Mouse (Mus musculus) kidney, embryonic 16.5 days (tissue): ENCODE data around the gene Ikbip. TPM values are rescaled to one million over a fixed set of nuclear protein-coding genes. Genes with fewer than 3 reads are reported as not detected.

Experiments used
- ATAC-seq: fragments of 200-750 bp; cut with Nextera tagmentation; 2 replicates; pipeline ENCODE4 v1.8.0; 2017; ENCODE audit warnings: moderate TSS enrichment; ENCODE audit not compliant: low FRiP score, low TSS enrichment
- H3K27ac ChIP-seq: fragments of 300-500 bp; sonication (generic); 2 replicates; pipeline ENCODE4 v1.5.1; 2014; ENCODE audit warnings: low read length
- H3K27me3 ChIP-seq: fragments of 300-500 bp; sonication (generic); 2 replicates; pipeline ENCODE4 v1.6.1; 2014; ENCODE audit warnings: low read length, control low read depth, mixed read lengths; ENCODE audit not compliant: insufficient read depth
- H3K36me3 ChIP-seq: fragments of 300-500 bp; sonication (generic); 2 replicates; pipeline ENCODE4 v1.6.1; 2014; ENCODE audit warnings: low read length, control low read depth, mixed read lengths; ENCODE audit not compliant: insufficient read depth
- H3K4me1 ChIP-seq: fragments of 300-500 bp; sonication (generic); 2 replicates; pipeline ENCODE4 v1.6.1; 2014; ENCODE audit warnings: low read length, control low read depth, mixed read lengths; ENCODE audit not compliant: insufficient read depth
- H3K4me2 ChIP-seq: fragments of 300-500 bp; sonication (generic); replicated peaks from 2 replicates; pipeline ENCODE4 v1.6.1; 2014; ENCODE audit warnings: low read depth, low read length
- H3K4me3 ChIP-seq: fragments of 300-500 bp; sonication (generic); 2 replicates; pipeline ENCODE4 v1.5.1; 2014; ENCODE audit warnings: mild to moderate bottlenecking, low read length
- H3K9ac ChIP-seq: fragments of 300-500 bp; sonication (generic); replicated peaks from 2 replicates; pipeline ENCODE4 v1.6.1; 2014; ENCODE audit warnings: low read length
- H3K9me3 ChIP-seq: fragments of 300-500 bp; sonication (generic); 2 replicates; pipeline ENCODE4 v1.6.1; 2016; ENCODE audit warnings: low read length, control low read depth
- WGBS: fragments of 180-500 bp; shearing (Covaris S2); extraction: QIAGEN DNeasy Blood & Tissue Kit; methylation state at CpG from one replicate; pipeline ENCODE4 v1.1.7; 2014; 5-methylcytosine and 5-hydroxymethylcytosine counted together
- polyA plus RNA-seq: library from polyadenylated mRNA; unstranded; fragments of >200 nt; fragmentation: Nextera tagmentation; extraction: Ambion mirVana; gene quantifications from 2 replicates; pipeline ENCODE4 v1.2.1, GENCODE M21; 2015

Ikbip gene
- polyA plus RNA-seq, 1 experiment from 2014 or later = 37.6 TPM

DNA sequence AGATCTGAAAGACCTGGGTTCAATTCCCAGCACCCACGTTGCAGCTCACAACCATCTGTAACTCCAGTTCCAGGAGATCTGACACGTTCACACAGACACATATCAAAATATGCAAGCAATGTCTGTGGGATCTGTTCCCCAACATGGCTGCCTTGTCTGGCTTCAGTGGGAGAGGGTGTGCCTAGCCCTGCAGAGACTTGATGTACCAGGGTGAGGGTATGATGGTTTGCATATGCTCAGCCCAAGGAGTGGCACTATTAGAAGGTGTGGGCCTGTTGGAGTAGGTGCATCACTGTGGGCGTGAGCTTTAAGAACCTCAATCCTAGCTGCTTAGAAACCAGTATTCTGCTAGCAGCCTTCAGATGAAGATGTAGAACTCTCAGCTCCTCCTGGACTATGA is 23.2 kb downstream of the Ikbip start:
- Histone ChIP-seq H3K9ac (no peak overlapping the region), H3K36me3 (peaks cover 14% of the 10 kb centered on the region), H3K27me3 (no peaks in the 10 kb centered on the region), H3K4me2 (no peak overlapping the region), H3K4me1 (no peaks in the 10 kb centered on the region), H3K27ac (no peak overlapping the region), H3K4me3 (no peak overlapping the region), H3K9me3 (peaks cover 1% of the 10 kb centered on the region)
- WGBS = 84% methylated on average over 3 of the region's 3 CpGs
- ATAC-seq = no peak

GRCm38 (mm10) chr10:91109841-91110240 is 27.1 kb downstream of the Ikbip start:
- no peak overlapping the region for H3K4me2 ChIP-seq
- no peaks in the 10 kb centered on the region for H3K4me1 ChIP-seq
- H3K36me3 ChIP-seq = peaks cover 29% of the 10 kb centered on the region
- ATAC-seq = no peak
- WGBS = 49% methylated on average over 4 of the region's 4 CpGs
- no peak overlapping the region for H3K4me3 ChIP-seq
- H3K27ac ChIP-seq = no peak overlapping the region
- no peaks in the 10 kb centered on the region for H3K27me3 ChIP-seq
- peaks cover 12% of the 10 kb centered on the region for H3K9me3 ChIP-seq
- no peak overlapping the region for H3K9ac ChIP-seq

DNA sequence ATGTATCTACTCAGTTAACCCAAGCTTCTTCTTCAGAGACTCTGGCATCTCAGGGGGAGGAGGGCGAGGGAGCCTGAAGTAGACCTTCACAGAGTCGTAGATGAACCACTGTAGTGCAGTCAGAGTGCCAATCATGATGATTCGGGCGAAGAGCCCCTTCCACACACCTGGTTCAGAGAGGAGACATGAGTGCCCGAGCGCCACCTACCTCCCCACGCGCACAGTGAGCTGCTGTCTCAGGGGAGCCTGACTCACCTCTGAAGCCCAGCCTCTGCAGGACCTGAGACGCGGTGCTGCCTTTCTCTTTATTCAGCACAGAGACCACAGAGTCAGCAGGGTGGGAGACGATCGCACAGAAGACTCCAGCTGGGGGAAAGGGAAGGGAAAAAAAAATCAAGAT is 34.2 kb downstream of the Ikbip start:
- H3K36me3 ChIP-seq = peaks cover 86% of the 10 kb centered on the region

GRCm38 (mm10) chr10:91122646-91123045 is 39.9 kb downstream of the Ikbip start:
- Histone ChIP-seq H3K9ac (peak overlapping the region; percentile 97), H3K36me3 (peaks cover 39% of the 10 kb centered on the region), H3K9me3 (no peaks in the 10 kb centered on the region), H3K4me3 (peak overlapping the region; percentile 95), H3K4me2 (peak overlapping the region; percentile 56), H3K4me1 (peaks cover 28% of the 10 kb centered on the region), H3K27me3 (no peaks in the 10 kb centered on the region), H3K27ac (peak overlapping the region; percentile 93; the same call in 1 of the 2 replicates)
- no peak for ATAC-seq
- WGBS = 24% methylated on average over 6 of the region's 6 CpGs

More for the DNA sequence above, 34.2 kb downstream of the Ikbip start:
- ATAC-seq = no peak
- H3K27ac ChIP-seq = no peak overlapping the region
- 96% methylated on average over 12 of the region's 12 CpGs for WGBS
- H3K4me3 ChIP-seq = no peak overlapping the region
- H3K9ac ChIP-seq = no peak overlapping the region
- no peaks in the 10 kb centered on the region for H3K27me3 ChIP-seq
- H3K9me3 ChIP-seq = peaks cover 8% of the 10 kb centered on the region; the same call in 1 of the 2 replicates
- no peak overlapping the region for H3K4me2 ChIP-seq
- peaks cover 11% of the 10 kb centered on the region for H3K4me1 ChIP-seq

- peak overlapping the region; percentile 97 for H3K9ac ChIP-seq
- ATAC-seq = peak; percentile 62
- peak overlapping the region; percentile 93 for H3K27ac ChIP-seq
- peaks cover 28% of the 10 kb centered on the region for H3K4me1 ChIP-seq
- H3K27me3 ChIP-seq = no peaks in the 10 kb centered on the region
- H3K4me2 ChIP-seq = peak overlapping the region; percentile 56
- 1% methylated on average over 41 of the region's 44 CpGs for WGBS
- H3K36me3 ChIP-seq = peaks cover 32% of the 10 kb centered on the region
- H3K9me3 ChIP-seq = no peaks in the 10 kb centered on the region
- H3K4me3 ChIP-seq = peak overlapping the region; percentile 95
Measured at GRCm38 (mm10) chr10:91123281-91123827, 40.6 kb downstream of the Ikbip start.

DNA sequence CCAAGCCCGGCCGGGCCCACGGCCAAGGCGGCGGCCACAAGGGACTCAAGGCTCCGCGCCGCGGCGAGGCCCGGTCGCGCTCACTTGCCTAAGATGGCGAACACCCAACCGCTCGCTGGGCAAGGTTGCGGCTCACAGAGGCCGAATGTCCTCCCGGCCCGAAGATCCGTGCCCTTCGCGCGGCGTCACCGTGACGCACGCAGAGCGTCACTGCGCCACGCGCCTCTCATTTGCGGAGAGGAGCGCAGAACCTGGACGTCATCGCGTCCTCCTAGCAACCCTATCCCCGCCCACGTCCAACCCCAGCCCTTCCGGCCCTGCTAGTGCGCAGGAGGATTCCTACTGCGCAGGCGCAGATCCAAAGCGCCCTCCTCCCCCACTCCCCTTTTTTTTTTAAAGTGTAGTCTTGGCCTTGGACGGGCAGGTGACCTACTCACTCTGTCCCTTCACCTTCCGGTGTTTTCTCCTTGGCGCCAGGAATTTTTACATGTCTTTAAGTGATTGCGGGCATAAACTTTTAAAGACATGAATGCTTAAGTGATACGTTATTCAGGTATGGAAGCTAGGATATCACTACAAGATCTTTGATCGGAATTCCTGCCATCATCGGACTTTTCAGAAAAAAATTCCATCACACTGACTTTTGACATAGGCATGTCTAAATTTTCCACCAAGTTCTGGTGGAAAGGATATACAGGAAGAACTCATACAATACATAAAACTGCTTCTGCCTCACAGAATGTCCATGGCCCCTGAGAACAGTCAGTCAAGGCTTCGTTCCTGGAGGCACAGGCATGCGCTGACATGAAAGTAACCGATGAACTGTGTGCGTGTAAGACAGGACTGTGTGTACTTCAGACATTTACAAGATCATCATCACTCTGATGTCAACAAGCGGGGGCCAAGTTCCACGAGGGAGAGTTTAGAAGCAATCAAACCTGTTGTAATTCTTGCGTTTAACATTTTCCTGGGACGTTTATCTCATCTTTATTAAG is 41.4 kb downstream of the Ikbip start, which contains the start of gene Slc25a3:
Slc25a3 (minus strand) TSS at position 232 of the 995 bp plus-strand sequence.
- Histone ChIP-seq H3K9ac (peak within 1 kb of the TSS; percentile 97), H3K9me3 (no peaks in the 10 kb centered on the region), H3K27ac (peak within 1 kb of the TSS; percentile 93), H3K36me3 (peaks cover 26% of the 10 kb centered on the region), H3K4me1 (peaks cover 28% of the 10 kb centered on the region), H3K4me2 (peak within 1 kb of the TSS; percentile 56), H3K27me3 (no peaks in the 10 kb centered on the region), H3K4me3 (peak within 1 kb of the TSS; percentile 95)
- peak; percentile 99 for ATAC-seq
- 11% methylated on average over 59 of the region's 59 CpGs for WGBS

GRCm38 (mm10) chr10:91126618-91127355 is 44.0 kb downstream of the Ikbip start:
- peaks cover 3% of the 10 kb centered on the region for H3K36me3 ChIP-seq
- H3K4me2 ChIP-seq = no peak overlapping the region
- no peaks in the 10 kb centered on the region for H3K9me3 ChIP-seq
- H3K27ac ChIP-seq = 0 out of 2 replicates have a peak overlapping the region, but pooled peaks have one; percentile 13
- H3K4me1 ChIP-seq = peaks cover 18% of the 10 kb centered on the region
- no peaks in the 10 kb centered on the region for H3K27me3 ChIP-seq
- no peak overlapping the region for H3K4me3 ChIP-seq
- no peak for ATAC-seq
- no peak overlapping the region for H3K9ac ChIP-seq
- 59% methylated on average over 10 of the region's 10 CpGs for WGBS

GRCm38 (mm10) chr10:91127395-91127794 is 44.7 kb downstream of the Ikbip start:
- 58% methylated on average over 2 of the region's 2 CpGs for WGBS
- no peak overlapping the region for H3K4me2 ChIP-seq
- no peaks in the 10 kb centered on the region for H3K36me3 ChIP-seq
- H3K27ac ChIP-seq = no peak overlapping the region
- peaks cover 12% of the 10 kb centered on the region for H3K4me1 ChIP-seq
- H3K9me3 ChIP-seq = no peaks in the 10 kb centered on the region
- no peak for ATAC-seq
- no peaks in the 10 kb centered on the region for H3K27me3 ChIP-seq
- H3K4me3 ChIP-seq = no peak overlapping the region
- no peak overlapping the region for H3K9ac ChIP-seq

DNA sequence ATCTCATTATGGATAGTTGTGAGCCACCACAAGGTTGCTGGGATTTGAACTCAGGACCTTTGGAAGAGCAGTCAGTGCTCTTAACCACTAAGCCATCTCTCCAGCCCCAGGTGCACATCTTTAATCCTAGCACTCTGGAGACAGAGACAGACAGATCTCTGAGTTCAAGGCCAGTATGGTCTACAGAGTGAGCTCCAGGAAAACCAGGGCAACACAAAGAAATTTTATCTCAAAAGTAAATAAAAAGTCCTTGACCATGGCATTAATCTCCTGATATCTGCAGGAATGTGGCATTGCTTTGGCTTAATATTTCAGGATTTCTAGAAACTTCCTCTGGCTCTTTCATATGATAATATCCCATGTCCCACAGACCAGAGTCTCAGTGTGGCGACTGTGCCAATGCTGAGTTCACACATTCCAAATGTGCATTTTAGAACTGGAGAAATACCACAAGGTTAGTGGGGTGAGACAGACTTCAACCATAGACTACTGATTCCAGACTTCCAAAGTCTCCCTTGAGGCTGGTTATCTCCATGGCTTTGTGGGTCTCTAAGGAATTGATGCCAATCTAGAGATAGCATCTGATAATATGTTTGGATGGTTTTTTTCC is 45.9 kb downstream of the Ikbip start:
- no peaks in the 10 kb centered on the region for H3K27me3 ChIP-seq
- no peak overlapping the region for H3K4me3 ChIP-seq
- H3K4me1 ChIP-seq = peaks cover 9% of the 10 kb centered on the region
- ATAC-seq = no peak
- H3K9ac ChIP-seq = no peak overlapping the region
- no peak overlapping the region for H3K4me2 ChIP-seq
- H3K27ac ChIP-seq = no peak overlapping the region
- no peaks in the 10 kb centered on the region for H3K9me3 ChIP-seq
- WGBS = 32% methylated on average over 1 of the region's 1 CpGs
- H3K36me3 ChIP-seq = no peaks in the 10 kb centered on the region
